In genomic region chr3:27696449-27696797, GRCm38 (mm10) we compare ENCODE assay signal across 19 mouse cellular contexts. TPM values are rescaled to one million over a fixed set of nuclear protein-coding genes. Genes with fewer than 3 reads are reported as not detected.
A peak's percentile ranks its signal among the peaks of the same experiment; 100 is the strongest.
DNase-seq lines count a peak whose midpoint lies in the region; ATAC-seq and TF ChIP-seq lines count a peak whose summit lies in the region.
"Had no signal": no experiment of that assay in that cellular context is flagged by ENCODE, and none has a peak within 500 bp of the region (broad histone marks: within the 10 kb centered on the region; RNA-seq: fewer than 3 reads in every experiment).

No protein-coding gene starts in this region.

- intact Hi-C loops in gastrocnemius, adult 2 months (cut with DNase I), result no loop called here

- no peak overlapping the region for H3K9ac ChIP-seq in kidney, embryonic 16.5 days (replicated peaks; ENCODE audit: low read length)
- H3K9ac ChIP-seq in midbrain, embryonic 13.5 days (replicated peaks), result no peak overlapping the region
- H3K9ac ChIP-seq: embryonic facial prominence, embryonic 15.5 days; forebrain, embryonic 15.5 days; heart, embryonic 13.5 days; hindbrain, embryonic 15.5 days had no signal

- no peak for TF ChIP-seq POLR2A in embryonic fibroblast, embryonic 13.5 days (IDR thresholded peaks at IDR 0.05; ENCODE audit: low read depth, low read length)

- H3K4me3 ChIP-seq in gastrocnemius, adult 2 months, result no peak overlapping the region
- no peak overlapping the region for H3K4me3 ChIP-seq in kidney, embryonic 16.5 days (ENCODE audit: low read length)
- H3K4me3 ChIP-seq in embryonic fibroblast, embryonic 13.5 days (ENCODE audit: insufficient read depth, low read length), result peak overlapping the region; percentile 4; the same call in 1 of the 2 replicates
- no peak overlapping the region for H3K4me3 ChIP-seq in midbrain, embryonic 13.5 days (replicated peaks)
- H3K4me3 ChIP-seq: embryonic facial prominence, embryonic 15.5 days; forebrain, embryonic 15.5 days; heart, embryonic 13.5 days; hindbrain, embryonic 15.5 days had no signal

- H3K4me2 ChIP-seq in kidney, embryonic 16.5 days (replicated peaks; ENCODE audit: low read depth, low read length), result no peak overlapping the region; the same call in 1 of the 2 replicates
- no peak overlapping the region for H3K4me2 ChIP-seq in midbrain, embryonic 13.5 days (replicated peaks)
- H3K4me2 ChIP-seq: embryonic facial prominence, embryonic 15.5 days; forebrain, embryonic 15.5 days; heart, embryonic 13.5 days; hindbrain, embryonic 15.5 days had no signal

- DNase-seq in gastrocnemius, adult 2 months, result no peak
- no peak for DNase-seq in gastrocnemius, adult 18-20 months (ENCODE audit: low spot score)
- no peak for DNase-seq in kidney, adult 8-10 months
- no peak for DNase-seq in Patski (ENCODE audit: low read depth, low spot score)
- no peak for DNase-seq in ovary, adult 18-20 months (ENCODE audit: low spot score)
- DNase-seq: adrenal gland, adult 8-10 months; adrenal gland, postnatal 36 days; cerebellum, adult 11 months; cerebellum, adult 8-10 months; cerebellum, postnatal 14 days; gastrocnemius, postnatal 36 days; heart, postnatal 36 days had no signal

- 0 out of 2 replicates have a peak overlapping the region, but pooled peaks have one; percentile 39 for H3K27ac ChIP-seq in gastrocnemius, adult 2 months
- H3K27ac ChIP-seq in kidney, embryonic 16.5 days (ENCODE audit: low read length), result peak overlapping the region; percentile 31
- H3K27ac ChIP-seq in embryonic fibroblast, embryonic 13.5 days (ENCODE audit: insufficient read depth, low read length), result peak overlapping the region; percentile 98
- no peak overlapping the region for H3K27ac ChIP-seq in midbrain, embryonic 13.5 days
- H3K27ac ChIP-seq: embryonic facial prominence, embryonic 15.5 days; forebrain, embryonic 15.5 days; hindbrain, embryonic 15.5 days had no signal

- no peaks in the 10 kb centered on the region for H3K9me3 ChIP-seq in kidney, embryonic 16.5 days (ENCODE audit: low read length)
- H3K9me3 ChIP-seq in midbrain, embryonic 13.5 days, result no peaks in the 10 kb centered on the region
- H3K9me3 ChIP-seq: embryonic facial prominence, embryonic 15.5 days; forebrain, embryonic 15.5 days; heart, embryonic 13.5 days; hindbrain, embryonic 15.5 days had no signal

- no peak for TF ChIP-seq CTCF in gastrocnemius, adult 2 months (IDR thresholded peaks at IDR 0.05)
- no peak for TF ChIP-seq CTCF in Patski (IDR thresholded peaks at IDR 0.05)
- no peak for TF ChIP-seq CTCF in embryonic fibroblast, embryonic 13.5 days (IDR thresholded peaks at IDR 0.05; ENCODE audit: borderline replicate concordance, insufficient read depth, low read length)

- POLR2A ChIA-PET in Patski (lab: Charles Lee), result interaction anchor here (0.5 to 1.9 kb wide), 13 partner anchors 9 to 267 kb away, joined by 3 to 7 read pairs (median 3); partner anchors contain the start of gene Pld1

- peaks cover 39% of the 10 kb centered on the region for H3K4me1 ChIP-seq in kidney, embryonic 16.5 days (ENCODE audit: insufficient read depth, low read length)
- peaks cover 21% of the 10 kb centered on the region for H3K4me1 ChIP-seq in embryonic fibroblast, embryonic 13.5 days (ENCODE audit: control insufficient read depth, insufficient read depth, low read length)
- no peaks in the 10 kb centered on the region; the same call in 1 of the 2 replicates for H3K4me1 ChIP-seq in midbrain, embryonic 13.5 days (replicated peaks)
- H3K4me1 ChIP-seq: forebrain, embryonic 15.5 days; hindbrain, embryonic 15.5 days had no signal

- H3K27me3 ChIP-seq in kidney, embryonic 16.5 days (ENCODE audit: insufficient read depth, low read length), result no peaks in the 10 kb centered on the region
- no peaks in the 10 kb centered on the region for H3K27me3 ChIP-seq in Patski
- H3K27me3 ChIP-seq in midbrain, embryonic 13.5 days, result no peaks in the 10 kb centered on the region
- H3K27me3 ChIP-seq: embryonic facial prominence, embryonic 15.5 days; forebrain, embryonic 15.5 days; heart, embryonic 13.5 days; hindbrain, embryonic 15.5 days had no signal

- WGBS in kidney, embryonic 16.5 days, result 61% methylated on average over 5 of the region's 5 CpGs
- 86% methylated on average over 5 of the region's 5 CpGs for WGBS in midbrain, embryonic 13.5 days

- no peak for ATAC-seq in kidney, embryonic 16.5 days (ENCODE audit: low FRiP score, low TSS enrichment)
- ATAC-seq in Patski, result peak; percentile 47
- ATAC-seq in midbrain, embryonic 13.5 days, result no peak
- ATAC-seq: forebrain, embryonic 15.5 days had no signal

- CTCF ChIA-PET in Patski (lab: Charles Lee), result interaction anchor here (0.8 to 2.0 kb wide), 6 partner anchors 9 to 411 kb away, joined by 3 to 8 read pairs (median 4); no protein-coding TSS in a partner anchor

- in situ Hi-C loops in Patski (cut with MboI; ENCODE audit: low pct_unique_long_range_greater_than_20kb), result loop anchor here (5.0 kb wide), 1 partner anchor 39 kb away; no protein-coding TSS in a partner anchor

- H3K36me3 ChIP-seq in kidney, embryonic 16.5 days (ENCODE audit: insufficient read depth, low read length), result peaks cover 7% of the 10 kb centered on the region; the same call in 1 of the 2 replicates
- H3K36me3 ChIP-seq in midbrain, embryonic 13.5 days, result no peaks in the 10 kb centered on the region
- H3K36me3 ChIP-seq: embryonic facial prominence, embryonic 15.5 days; forebrain, embryonic 15.5 days; heart, embryonic 13.5 days; hindbrain, embryonic 15.5 days had no signal

RNA-seq across cellular contexts. Expression of gene Fndc3b, which starts 14.7 kb away (rescaled TPM):
- total RNA-seq in gastrocnemius, adult 2 months (2021), result 10 to 100 TPM; 13.8 to 24.9 TPM
- total RNA-seq in gastrocnemius, adult 18-20 months (2021), result 10 to 100 TPM; 13.9 to 18.5 TPM
- polyA plus RNA-seq in kidney, embryonic 16.5 days (2015; fragmentation: Nextera tagmentation; extraction: Ambion mirVana), result 29.8 and 30.4 TPM in 2 replicates
- 153 TPM for polyA plus RNA-seq in Patski (2021)
- 130 and 144 TPM in 2 replicates for polyA plus RNA-seq in embryonic fibroblast, embryonic 13.5 days (2011; ENCODE audit: insufficient read length, low read depth, missing spikeins)
- polyA plus RNA-seq in midbrain, embryonic 13.5 days (2015; fragmentation: Nextera tagmentation; extraction: Ambion mirVana), result 7.1 and 10.0 TPM in 2 replicates
